Mouse (Mus musculus) limb, embryonic 14.5 days (tissue): ENCODE data around the gene Wbp1. TPM values are rescaled to one million over a fixed set of nuclear protein-coding genes. Genes with fewer than 3 reads are reported as not detected.

Experiments
- ATAC-seq: fragments of 200-750 bp; cut with Nextera tagmentation; 2 replicates; pipeline ENCODE4 v1.8.0; 2017; ENCODE audit warnings: low read depth, moderate number of reproducible peaks, moderate TSS enrichment; ENCODE audit not compliant: low FRiP score
- DNase-seq: peaks from one replicate; pipeline ENCODE4 v3.0.0-alpha.2; 2015; ENCODE audit warnings: low spot score
- H3K27ac ChIP-seq: fragments of 300-500 bp; sonication (generic); replicated peaks from 2 replicates; pipeline ENCODE4 v1.5.1; 2014; ENCODE audit warnings: low read depth, mild to moderate bottlenecking, low read length, moderate library complexity, mixed read lengths
- H3K27me3 ChIP-seq: fragments of 300-500 bp; sonication (generic); 2 replicates; pipeline ENCODE4 v1.6.1; 2014; ENCODE audit warnings: low read length, mixed read lengths; ENCODE audit not compliant: control insufficient read depth, insufficient read depth
- H3K36me3 ChIP-seq: fragments of 300-500 bp; sonication (generic); 2 replicates; pipeline ENCODE4 v1.6.1; 2014; ENCODE audit warnings: mild to moderate bottlenecking, low read length, moderate library complexity, mixed read lengths; ENCODE audit not compliant: control insufficient read depth, insufficient read depth
- H3K4me1 ChIP-seq: fragments of 300-500 bp; sonication (generic); 2 replicates; pipeline ENCODE4 v1.6.1; 2014; ENCODE audit warnings: antibody characterized with exemption, low read length, mixed read lengths; ENCODE audit not compliant: control insufficient read depth, insufficient read depth
- H3K4me2 ChIP-seq: fragments of 300-500 bp; sonication (generic); replicated peaks from 2 replicates; pipeline ENCODE4 v1.6.1; 2014; ENCODE audit warnings: low read depth, mild to moderate bottlenecking, low read length, moderate library complexity; ENCODE audit not compliant: severe bottlenecking
- H3K4me3 ChIP-seq: fragments of 300-500 bp; sonication (generic); replicated peaks from 2 replicates; pipeline ENCODE4 v1.5.1; 2014; ENCODE audit warnings: low read length
- H3K9ac ChIP-seq: fragments of 300-500 bp; sonication (generic); 2 replicates; pipeline ENCODE4 v1.6.1; 2014; ENCODE audit warnings: mild to moderate bottlenecking, low read depth, low read length, moderate library complexity; ENCODE audit not compliant: severe bottlenecking
- H3K9me3 ChIP-seq: fragments of 300-500 bp; sonication (generic); 2 replicates; pipeline ENCODE4 v1.6.1; 2016; ENCODE audit warnings: low read length; ENCODE audit not compliant: control insufficient read depth
- POLR2A ChIP-seq: fragments of 200-500 bp; IDR thresholded peaks from 2 replicates; pipeline ENCODE4 v1.8.0; 2012; ENCODE audit warnings: inconsistent platforms, mild to moderate bottlenecking, moderate library complexity, borderline replicate concordance; ENCODE audit not compliant: insufficient read depth, insufficient read length; ENCODE audit errors: extremely low read depth
- WGBS: fragments of 180-500 bp; shearing (Covaris S2); extraction: QIAGEN DNeasy Blood & Tissue Kit; methylation state at CpG from one replicate; pipeline ENCODE4 v1.1.7; 2014; 5-methylcytosine and 5-hydroxymethylcytosine counted together
- polyA plus RNA-seq, 2 experiments: library from polyadenylated mRNA; depleted of rRNA in 1 of 2; stranded (reverse) in 1 of 2; unstranded in 1 of 2; fragments of >200 nt; fragmentation: Nextera tagmentation in 1 of 2; extraction: Ambion mirVana in 1 of 2; gene quantifications; 2 replicates each; pipeline versions ENCODE4 v1.2.1 to v1.2.3; 2012 to 2014

Wbp1 gene
- polyA plus RNA-seq, 2 experiments: 83.0 to 191 TPM

DNA sequence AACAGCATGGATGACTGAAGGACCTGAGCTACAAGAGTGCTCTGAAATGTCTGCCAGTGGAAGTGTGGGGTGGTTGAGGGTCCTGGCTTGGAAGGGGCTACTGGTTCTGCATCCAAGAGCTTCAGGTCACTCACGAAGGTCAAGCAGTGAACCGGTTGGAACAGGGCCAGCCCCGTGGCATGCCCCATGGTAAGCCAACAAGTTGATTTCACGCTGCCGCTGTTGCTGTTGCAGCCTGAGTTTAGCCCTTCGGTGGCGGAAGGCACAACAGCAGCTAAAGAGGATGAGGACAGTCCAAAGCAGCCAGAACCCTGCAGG is 1.7 kb downstream of the Wbp1 start:
- Histone ChIP-seq H3K4me1 (peaks cover 36% of the 10 kb centered on the region), H3K9me3 (no peaks in the 10 kb centered on the region), H3K4me3 (no peak overlapping the region; the same call in 1 of the 2 replicates), H3K9ac (peak overlapping the region; percentile 28; the same call in 1 of the 2 replicates), H3K27me3 (no peaks in the 10 kb centered on the region), H3K4me2 (peak overlapping the region; percentile 96), H3K36me3 (peaks cover 38% of the 10 kb centered on the region), H3K27ac (no peak overlapping the region)
- DNase-seq (no peak), ATAC-seq (no peak)
- no peak for TF ChIP-seq POLR2A
- 84% methylated on average over 7 of the region's 7 CpGs for WGBS

DNA sequence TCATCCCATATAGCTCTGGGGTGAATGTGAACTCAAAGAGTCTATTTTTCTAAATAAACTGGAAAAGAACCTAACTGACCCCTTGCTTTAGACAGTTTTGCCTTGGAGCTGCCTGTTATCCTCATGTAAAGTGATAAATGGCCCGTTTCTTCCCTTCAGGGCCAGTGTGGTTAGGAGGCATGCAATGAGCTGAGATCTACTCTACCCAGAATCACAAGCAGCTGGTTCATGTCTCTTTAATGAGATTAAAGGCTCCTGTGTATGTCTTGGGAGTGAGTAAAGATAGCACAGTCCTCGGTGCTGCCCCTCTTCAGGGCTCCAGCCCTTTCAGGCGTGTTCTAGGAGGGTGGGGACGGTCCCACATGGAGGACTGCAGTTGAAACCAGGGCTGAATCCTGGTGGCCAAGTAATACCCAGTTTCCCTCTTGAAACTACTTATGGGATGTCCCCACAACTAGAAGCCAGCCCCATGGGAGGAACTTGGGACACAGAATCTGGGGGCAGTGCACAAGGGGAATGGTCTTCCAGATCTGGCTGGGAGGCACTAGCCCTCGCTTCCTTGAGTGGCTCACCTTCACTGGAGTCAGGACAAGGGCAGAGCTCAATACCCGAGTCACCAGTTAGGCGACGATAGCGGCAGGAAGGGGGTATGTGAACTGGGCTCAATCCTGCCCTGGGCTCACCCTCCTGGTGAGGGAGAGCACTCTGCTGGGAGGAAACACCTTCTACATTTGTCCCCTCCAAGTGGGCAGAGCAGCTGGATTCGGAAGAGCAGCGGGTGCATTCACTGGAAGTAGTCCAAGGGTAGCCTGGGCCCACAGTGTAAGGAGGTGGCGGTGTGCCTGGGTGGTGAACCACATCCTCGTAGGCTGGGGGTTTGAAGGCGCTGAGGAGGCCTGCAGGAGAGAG is 2.3 kb downstream of the Wbp1 start:
- ATAC-seq (no peak), DNase-seq (no peak)
- Histone ChIP-seq H3K4me2 (no peak overlapping the region), H3K4me3 (no peak overlapping the region), H3K36me3 (peaks cover 38% of the 10 kb centered on the region), H3K9ac (no peak overlapping the region), H3K9me3 (no peaks in the 10 kb centered on the region), H3K4me1 (peaks cover 31% of the 10 kb centered on the region), H3K27ac (no peak overlapping the region), H3K27me3 (no peaks in the 10 kb centered on the region)
- WGBS: 87% methylated on average over 14 of the region's 14 CpGs
- TF ChIP-seq POLR2A: no peak

DNA sequence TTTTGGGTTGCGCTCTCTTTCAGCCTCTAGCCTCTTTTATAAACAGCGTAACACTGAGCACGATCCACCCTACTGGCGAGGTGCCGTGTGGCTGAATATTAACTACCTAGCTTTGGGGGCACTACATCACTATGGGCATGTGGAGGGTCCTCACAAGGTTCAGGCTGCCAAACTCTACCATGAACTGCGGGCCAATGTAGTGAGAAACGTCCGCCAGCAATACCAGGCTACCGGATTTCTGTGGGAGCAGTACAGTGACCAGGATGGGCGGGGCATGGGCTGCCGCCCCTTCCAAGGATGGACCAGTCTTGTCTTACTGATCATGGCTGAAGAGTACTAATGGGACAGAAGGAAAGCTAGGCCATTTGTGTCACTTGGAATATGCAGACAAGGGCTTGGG is 3.0 kb downstream of the Wbp1 start:
- peaks cover 27% of the 10 kb centered on the region for H3K4me1 ChIP-seq

DNA sequence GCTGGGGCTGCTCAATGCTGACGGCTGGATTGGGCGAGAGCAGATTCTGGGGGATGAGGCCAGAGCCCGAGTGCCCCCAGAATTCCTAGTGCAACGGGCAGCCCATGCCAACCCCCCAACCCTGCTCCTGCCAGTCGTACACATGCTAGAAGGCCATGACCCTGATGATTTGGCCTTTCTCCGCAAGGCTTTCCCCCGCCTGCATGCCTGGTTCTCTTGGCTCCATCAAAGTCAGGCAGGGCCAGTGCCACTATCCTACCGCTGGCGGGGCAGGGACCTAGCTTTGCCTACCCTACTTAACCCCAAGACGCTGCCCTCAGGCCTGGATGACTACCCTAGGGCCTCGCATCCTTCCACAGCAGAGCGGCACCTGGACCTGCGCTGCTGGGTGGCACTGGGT is 3.7 kb downstream of the Wbp1 start:
- Histone ChIP-seq H3K9ac (no peak overlapping the region), H3K4me1 (peaks cover 22% of the 10 kb centered on the region), H3K9me3 (no peaks in the 10 kb centered on the region), H3K4me2 (no peak overlapping the region), H3K27ac (no peak overlapping the region), H3K27me3 (no peaks in the 10 kb centered on the region), H3K4me3 (no peak overlapping the region), H3K36me3 (peaks cover 33% of the 10 kb centered on the region)
- TF ChIP-seq POLR2A: no peak
- no peak for DNase-seq
- no peak for ATAC-seq
- 90% methylated on average over 13 of the region's 13 CpGs for WGBS

More for the DNA sequence above, 3.0 kb downstream of the Wbp1 start:
- Histone ChIP-seq H3K4me3 (no peak overlapping the region), H3K4me2 (no peak overlapping the region), H3K36me3 (peaks cover 33% of the 10 kb centered on the region), H3K9me3 (no peaks in the 10 kb centered on the region), H3K27me3 (no peaks in the 10 kb centered on the region), H3K9ac (no peak overlapping the region), H3K27ac (no peak overlapping the region)
- 89% methylated on average over 11 of the region's 11 CpGs for WGBS
- no peak for TF ChIP-seq POLR2A
- no peak for ATAC-seq
- DNase-seq: no peak

DNA sequence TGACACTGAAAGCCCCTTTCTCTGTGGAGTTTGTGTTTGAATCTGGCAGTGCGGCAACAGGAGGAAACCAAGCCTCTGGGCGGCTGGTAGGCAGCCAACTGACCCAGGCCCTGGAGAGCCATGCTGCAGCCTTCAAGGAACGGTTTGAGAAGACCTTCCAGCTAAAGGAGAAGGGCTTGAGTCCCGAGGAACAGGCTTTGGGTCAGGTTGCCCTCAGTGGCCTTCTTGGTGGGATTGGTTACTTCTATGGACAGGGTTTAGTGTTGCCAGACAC is 4.3 kb downstream of the Wbp1 start:
- no peak for DNase-seq
- peak overlapping the region; percentile 84; the same call in 1 of the 2 replicates for H3K4me3 ChIP-seq
- H3K27me3 ChIP-seq: no peaks in the 10 kb centered on the region
- WGBS: 85% methylated on average over 4 of the region's 4 CpGs
- no peak for ATAC-seq
- peaks cover 17% of the 10 kb centered on the region for H3K4me1 ChIP-seq
- H3K9me3 ChIP-seq: no peaks in the 10 kb centered on the region
- H3K36me3 ChIP-seq: peaks cover 33% of the 10 kb centered on the region
- no peak overlapping the region for H3K4me2 ChIP-seq
- no peak overlapping the region for H3K27ac ChIP-seq
- TF ChIP-seq POLR2A: no peak
- no peak overlapping the region for H3K9ac ChIP-seq
